Mouse (Mus musculus): Measurements from ENCODE around the gene Gm5478. TPM values are rescaled to one million over a fixed set of nuclear protein-coding genes. Genes with fewer than 3 reads are reported as not detected.
"Not testable (repeated sequence)": the region's sequence is repeated elsewhere in the genome, so short reads cannot be mapped to it uniquely, and the experiment has no call there.

The Gm5478 gene
- not detected in 2 replicates for polyA plus RNA-seq (2015; fragmentation: Nextera tagmentation; extraction: Ambion mirVana)

- H3K27me3 ChIP-seq (replicated peaks; ENCODE audit: control insufficient read depth, insufficient read depth, low read length): no peaks in the 10 kb centered on the region
- H3K9me3 ChIP-seq (ENCODE audit: control insufficient read depth, low read length): no peaks in the 10 kb centered on the region
- H3K9ac ChIP-seq (replicated peaks; ENCODE audit: low read depth, low read length): no peak within 1 kb of the TSS
- no peaks in the 10 kb centered on the region for H3K36me3 ChIP-seq (ENCODE audit: control insufficient read depth, insufficient read depth)
- H3K27ac ChIP-seq (ENCODE audit: low read length): no peak within 1 kb of the TSS
- no peak within 1 kb of the TSS for H3K4me2 ChIP-seq (ENCODE audit: low read length)
- no peak for ATAC-seq
- WGBS: 75% methylated on average over 3 of the region's 3 CpGs
- no peak within 1 kb of the TSS for H3K4me3 ChIP-seq (replicated peaks; ENCODE audit: low read length)
- no peaks in the 10 kb centered on the region for H3K4me1 ChIP-seq (replicated peaks; ENCODE audit: control insufficient read depth, insufficient read depth, low read length)
Measured at GRCm38 (mm10) chr15:101647280-101647679, at the start of gene Gm5478. Gm5478 (minus strand) TSS chr15:101647380.

GRCm38 (mm10) chr15:101694207-101694606 lies 47.0 kb upstream of the Gm5478 start, which contains the start of gene Krt6a:
Krt6a (minus strand) TSS chr15:101694307.
- H3K4me1 ChIP-seq (replicated peaks; ENCODE audit: control insufficient read depth, insufficient read depth, low read length): no peaks in the 10 kb centered on the region
- H3K9me3 ChIP-seq (ENCODE audit: control insufficient read depth, low read length): no peaks in the 10 kb centered on the region
- WGBS: 86% methylated on average over 5 of the region's 5 CpGs
- H3K4me3 ChIP-seq (replicated peaks; ENCODE audit: low read length): no peak within 1 kb of the TSS
- no peak within 1 kb of the TSS for H3K9ac ChIP-seq (replicated peaks; ENCODE audit: low read depth, low read length)
- ATAC-seq: no peak
- H3K36me3 ChIP-seq (ENCODE audit: control insufficient read depth, insufficient read depth): no peaks in the 10 kb centered on the region
- no peaks in the 10 kb centered on the region; the same call in 1 of the 2 replicates for H3K27me3 ChIP-seq (replicated peaks; ENCODE audit: control insufficient read depth, insufficient read depth, low read length)
- H3K4me2 ChIP-seq (ENCODE audit: low read length): no peak within 1 kb of the TSS
- H3K27ac ChIP-seq (ENCODE audit: low read length): no peak within 1 kb of the TSS

DNA sequence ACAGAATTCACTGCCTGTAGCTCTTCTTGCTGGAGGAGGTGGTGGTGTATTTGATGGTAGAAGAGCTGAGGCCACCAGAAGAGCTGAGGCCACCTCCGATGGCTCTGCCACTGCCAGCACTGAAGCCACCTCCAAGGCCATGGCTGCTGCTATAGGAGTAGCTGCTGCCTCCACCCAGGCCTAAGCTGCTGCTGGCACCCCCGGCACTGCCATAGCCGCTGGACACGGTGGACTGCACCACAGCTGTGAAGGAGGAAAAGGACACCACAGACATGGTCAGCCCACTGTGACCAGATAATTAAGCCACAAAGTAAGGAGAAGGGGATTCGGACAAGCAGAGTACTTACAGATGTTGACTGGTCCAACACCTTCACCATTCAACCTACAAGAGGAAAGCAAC lies 43.3 kb upstream of the Gm5478 start:
- H3K4me2 ChIP-seq (ENCODE audit: low read length); ATAC-seq; H3K27ac ChIP-seq (ENCODE audit: low read length); H3K9ac ChIP-seq (replicated peaks; ENCODE audit: low read depth, low read length); H3K4me1 ChIP-seq (replicated peaks; ENCODE audit: control insufficient read depth, insufficient read depth, low read length); H3K27me3 ChIP-seq (replicated peaks; ENCODE audit: control insufficient read depth, insufficient read depth, low read length); H3K36me3 ChIP-seq (ENCODE audit: control insufficient read depth, insufficient read depth); H3K9me3 ChIP-seq (ENCODE audit: control insufficient read depth, low read length); H3K4me3 ChIP-seq (replicated peaks; ENCODE audit: low read length): not testable (repeated sequence)
- 95% methylated on average over 5 of the region's 5 CpGs for WGBS

GRCm38 (mm10) chr15:101688161-101688560 lies 41.0 kb upstream of the Gm5478 start:
- no peak for ATAC-seq
- Histone ChIP-seq H3K4me3 (replicated peaks; ENCODE audit: low read length) (no peak overlapping the region), H3K27ac (ENCODE audit: low read length) (no peak overlapping the region), H3K9ac (replicated peaks; ENCODE audit: low read depth, low read length) (no peak overlapping the region), H3K4me2 (ENCODE audit: low read length) (no peak overlapping the region), H3K4me1 (replicated peaks; ENCODE audit: control insufficient read depth, insufficient read depth, low read length) (no peaks in the 10 kb centered on the region), H3K27me3 (replicated peaks; ENCODE audit: control insufficient read depth, insufficient read depth, low read length) (no peaks in the 10 kb centered on the region), H3K36me3 (ENCODE audit: control insufficient read depth, insufficient read depth) (no peaks in the 10 kb centered on the region), H3K9me3 (ENCODE audit: control insufficient read depth, low read length) (no peaks in the 10 kb centered on the region)
- WGBS: 69% methylated on average over 2 of the region's 2 CpGs

DNA sequence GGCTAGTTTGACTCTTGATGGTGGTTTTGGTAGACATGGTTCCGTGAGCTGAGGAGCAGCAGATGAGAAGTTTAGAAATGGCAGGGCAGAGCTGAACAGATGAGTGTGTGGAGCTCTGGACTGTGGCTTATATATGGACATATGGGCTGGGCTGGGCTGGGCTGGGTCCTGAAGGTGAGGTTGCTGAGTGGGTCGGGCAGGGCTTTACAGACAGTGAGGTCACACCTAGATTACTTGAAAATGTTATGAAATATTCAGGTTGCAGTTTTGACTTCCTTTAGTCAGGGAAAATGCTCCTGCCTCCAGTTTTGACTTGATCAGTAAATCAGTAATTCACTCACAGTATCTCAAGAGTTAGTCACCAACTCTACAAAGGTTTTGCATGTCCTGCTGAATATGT lies 33.0 kb upstream of the Gm5478 start, which contains the start of gene Krt6b:
Gene Krt6b (minus strand): TSS at position 101 of the 400 bp plus-strand sequence.
- H3K4me2 ChIP-seq (ENCODE audit: low read length): no peak within 1 kb of the TSS
- no peak within 1 kb of the TSS for H3K27ac ChIP-seq (ENCODE audit: low read length)
- no peak within 1 kb of the TSS for H3K4me3 ChIP-seq (replicated peaks; ENCODE audit: low read length)
- no peaks in the 10 kb centered on the region for H3K27me3 ChIP-seq (replicated peaks; ENCODE audit: control insufficient read depth, insufficient read depth, low read length)
- 84% methylated on average over 2 of the region's 2 CpGs for WGBS
- no peak for ATAC-seq
- H3K36me3 ChIP-seq (ENCODE audit: control insufficient read depth, insufficient read depth): no peaks in the 10 kb centered on the region
- H3K9me3 ChIP-seq (ENCODE audit: control insufficient read depth, low read length): no peaks in the 10 kb centered on the region
- no peak within 1 kb of the TSS for H3K9ac ChIP-seq (replicated peaks; ENCODE audit: low read depth, low read length)
- H3K4me1 ChIP-seq (replicated peaks; ENCODE audit: control insufficient read depth, insufficient read depth, low read length): no peaks in the 10 kb centered on the region

- Histone ChIP-seq H3K4me2 (ENCODE audit: low read length) (no peak overlapping the region), H3K27ac (ENCODE audit: low read length) (no peak overlapping the region), H3K9me3 (ENCODE audit: control insufficient read depth, low read length) (no peaks in the 10 kb centered on the region), H3K36me3 (ENCODE audit: control insufficient read depth, insufficient read depth) (no peaks in the 10 kb centered on the region), H3K4me3 (replicated peaks; ENCODE audit: low read length) (no peak overlapping the region), H3K4me1 (replicated peaks; ENCODE audit: control insufficient read depth, insufficient read depth, low read length) (no peaks in the 10 kb centered on the region), H3K9ac (replicated peaks; ENCODE audit: low read depth, low read length) (no peak overlapping the region), H3K27me3 (replicated peaks; ENCODE audit: control insufficient read depth, insufficient read depth, low read length) (no peaks in the 10 kb centered on the region)
- WGBS: 96% methylated on average over 1 of the region's 1 CpGs
- ATAC-seq: no peak
Measured at GRCm38 (mm10) chr15:101675978-101676377, 28.8 kb upstream of the Gm5478 start.

DNA sequence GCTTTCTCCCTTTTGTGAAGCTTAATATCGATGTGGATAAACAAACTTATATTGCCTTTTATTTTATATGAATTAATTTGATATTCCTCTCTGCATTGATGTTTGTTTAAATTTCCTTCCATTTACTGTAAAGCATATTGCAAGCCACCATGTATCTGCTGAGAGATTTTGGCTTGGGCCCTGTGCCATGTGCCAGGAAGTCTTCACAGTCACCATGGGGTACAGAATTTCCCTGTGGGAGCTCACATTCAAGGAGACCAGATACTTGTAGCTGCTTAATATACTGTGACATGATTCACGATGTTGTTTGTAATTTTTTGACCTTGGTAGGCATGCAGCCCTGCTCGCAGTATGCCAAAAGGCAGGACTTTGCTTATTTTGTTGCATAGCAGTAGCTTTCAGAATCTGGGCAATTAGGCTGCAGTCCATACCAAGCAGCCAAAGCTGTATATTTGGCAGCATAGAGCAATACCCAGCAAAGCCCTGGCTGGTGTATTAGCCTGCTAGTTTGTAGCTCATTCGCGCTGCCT lies 5.6 kb upstream of the Gm5478 start:
- Histone ChIP-seq H3K9ac (replicated peaks; ENCODE audit: low read depth, low read length) (no peak overlapping the region), H3K4me1 (replicated peaks; ENCODE audit: control insufficient read depth, insufficient read depth, low read length) (no peaks in the 10 kb centered on the region), H3K27me3 (replicated peaks; ENCODE audit: control insufficient read depth, insufficient read depth, low read length) (no peaks in the 10 kb centered on the region), H3K4me2 (ENCODE audit: low read length) (no peak overlapping the region), H3K9me3 (ENCODE audit: control insufficient read depth, low read length) (no peaks in the 10 kb centered on the region), H3K27ac (ENCODE audit: low read length) (no peak overlapping the region), H3K36me3 (ENCODE audit: control insufficient read depth, insufficient read depth) (no peaks in the 10 kb centered on the region), H3K4me3 (replicated peaks; ENCODE audit: low read length) (no peak overlapping the region)
- 81% methylated on average over 5 of the region's 5 CpGs for whole genome bisulfite sequencing
- ATAC-seq: no peak

- ATAC-seq: no peak
- no peak within 1 kb of the TSS for H3K4me3 ChIP-seq (replicated peaks; ENCODE audit: low read length)
- WGBS: 80% methylated on average over 2 of the region's 2 CpGs
Measured at GRCm38 (mm10) chr15:101627884-101628283, 19.3 kb downstream of the Gm5478 start, which contains the start of gene Gm5414. Gm5414 (minus strand) TSS chr15:101628188.

DNA sequence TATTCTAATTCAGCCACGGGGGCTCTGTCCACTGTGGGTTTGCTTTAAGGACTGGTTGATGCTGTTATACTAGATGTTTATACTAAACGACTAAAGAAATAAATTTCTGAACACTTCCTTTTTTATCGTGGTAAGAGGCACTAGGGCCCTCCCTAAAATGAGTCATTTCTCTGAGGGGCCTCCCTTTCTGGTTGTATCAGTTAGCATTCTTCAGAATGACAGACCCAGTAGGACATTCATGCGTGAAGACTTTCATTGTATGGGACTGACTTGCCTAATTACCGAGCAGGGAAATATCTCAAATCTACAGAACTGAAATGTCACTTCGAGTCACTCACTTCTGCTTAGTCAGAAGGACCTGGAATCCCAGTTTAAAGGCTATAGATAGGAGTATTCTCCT lies 48.1 kb downstream of the Gm5478 start:
- Histone ChIP-seq H3K9me3 (ENCODE audit: control insufficient read depth, low read length) (no peaks in the 10 kb centered on the region), H3K36me3 (ENCODE audit: control insufficient read depth, insufficient read depth) (no peaks in the 10 kb centered on the region), H3K4me1 (replicated peaks; ENCODE audit: control insufficient read depth, insufficient read depth, low read length) (no peaks in the 10 kb centered on the region), H3K27me3 (replicated peaks; ENCODE audit: control insufficient read depth, insufficient read depth, low read length) (no peaks in the 10 kb centered on the region), H3K4me3 (replicated peaks; ENCODE audit: low read length) (no peak overlapping the region), H3K9ac (replicated peaks; ENCODE audit: low read depth, low read length) (no peak overlapping the region), H3K4me2 (ENCODE audit: low read length) (no peak overlapping the region), H3K27ac (ENCODE audit: low read length) (no peak overlapping the region)
- ATAC-seq: no peak
- WGBS: 61% methylated on average over 6 of the region's 6 CpGs

More at GRCm38 (mm10) chr15:101627884-101628283, 19.3 kb downstream of the Gm5478 start, which contains the start of gene Gm5414:
- Histone ChIP-seq H3K27ac (ENCODE audit: low read length) (no peak within 1 kb of the TSS), H3K4me1 (replicated peaks; ENCODE audit: control insufficient read depth, insufficient read depth, low read length) (no peaks in the 10 kb centered on the region), H3K36me3 (ENCODE audit: control insufficient read depth, insufficient read depth) (no peaks in the 10 kb centered on the region), H3K4me2 (ENCODE audit: low read length) (no peak within 1 kb of the TSS), H3K9ac (replicated peaks; ENCODE audit: low read depth, low read length) (no peak within 1 kb of the TSS), H3K27me3 (replicated peaks; ENCODE audit: control insufficient read depth, insufficient read depth, low read length) (no peaks in the 10 kb centered on the region), H3K9me3 (ENCODE audit: control insufficient read depth, low read length) (no peaks in the 10 kb centered on the region)
